Mouse (Mus musculus) neural tube, embryonic 12.5 days (tissue): ENCODE measurements at regions not wholly inside any gene's neighbourhood (a gene's known extent, or its start where the extent isn't known, plus 50 kb on each side); places are given as distances from the start of the nearest gene placed in this dataset.

Source experiments
- ATAC-seq: fragments of 200-750 bp; cut with Nextera tagmentation; 2 replicates; pipeline ENCODE4 v1.8.0; 2017; ENCODE audit warnings: low read depth, mild to moderate bottlenecking, moderate TSS enrichment, moderate library complexity; ENCODE audit not compliant: low FRiP score
- H3K27ac ChIP-seq: fragments of 300-500 bp; sonication (generic); 2 replicates; pipeline ENCODE4 v1.5.1; 2016
- H3K27me3 ChIP-seq: fragments of 300-500 bp; sonication (generic); replicated peaks from 2 replicates; pipeline ENCODE4 v1.6.1; 2016; ENCODE audit warnings: mild to moderate bottlenecking
- H3K36me3 ChIP-seq: fragments of 300-500 bp; sonication (generic); 2 replicates; pipeline ENCODE4 v1.6.1; 2016; ENCODE audit warnings: mild to moderate bottlenecking
- H3K4me1 ChIP-seq: fragments of 300-500 bp; sonication (generic); 2 replicates; pipeline ENCODE4 v1.6.1; 2016
- H3K4me2 ChIP-seq: fragments of 300-500 bp; sonication (generic); replicated peaks from 2 replicates; pipeline ENCODE4 v1.6.1; 2016; ENCODE audit warnings: mild to moderate bottlenecking
- H3K4me3 ChIP-seq: fragments of 300-500 bp; sonication (generic); 2 replicates; pipeline ENCODE4 v1.5.1; 2016
- H3K9ac ChIP-seq: fragments of 300-500 bp; sonication (generic); 2 replicates; pipeline ENCODE4 v1.6.1; 2016; ENCODE audit warnings: mild to moderate bottlenecking
- H3K9me3 ChIP-seq: fragments of 300-500 bp; sonication (generic); 2 replicates; pipeline ENCODE4 v1.6.1; 2016; ENCODE audit warnings: mild to moderate bottlenecking
- WGBS: fragments of 180-500 bp; shearing (Covaris S2); methylation state at CpG from one replicate; pipeline ENCODE4 v1.1.7; 2016; 5-methylcytosine and 5-hydroxymethylcytosine counted together

- 48% methylated on average over 5 of the region's 5 CpGs for WGBS
Measured at GRCm38 (mm10) chr14:98829958-98830633, 164.0 kb downstream of the Rpl36a-ps1 start.

DNA sequence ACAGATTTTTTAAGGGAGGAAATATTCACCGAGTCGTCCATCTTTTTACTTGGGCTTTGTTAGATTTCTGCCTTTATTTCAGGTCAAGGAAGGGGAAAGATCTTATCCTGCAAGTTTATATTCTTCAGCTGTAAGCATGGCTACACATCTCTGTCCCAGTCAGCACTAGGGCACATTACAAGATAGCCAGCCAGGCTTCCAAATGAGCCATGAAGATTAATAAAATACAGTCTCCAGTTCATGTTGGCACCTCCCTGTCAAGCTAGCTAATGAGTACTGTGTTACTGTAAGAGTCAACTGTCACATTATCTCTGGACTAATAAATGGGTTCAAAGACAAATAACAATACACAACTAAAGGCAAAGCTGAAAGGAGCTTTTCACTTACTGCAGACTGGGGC, 166.6 kb downstream of the Rpl36a-ps1 start:
- 0 out of 2 replicates have a peak, but pooled peaks have one; percentile 9 for ATAC-seq
- Histone ChIP-seq H3K27ac (no peak overlapping the region), H3K4me3 (no peak overlapping the region), H3K27me3 (no peaks in the 10 kb centered on the region), H3K9ac (no peak overlapping the region), H3K4me1 (peaks cover 5% of the 10 kb centered on the region; the same call in 1 of the 2 replicates), H3K36me3 (no peaks in the 10 kb centered on the region), H3K4me2 (no peak overlapping the region), H3K9me3 (no peaks in the 10 kb centered on the region)
- 73% methylated on average over 2 of the region's 2 CpGs for WGBS

More at GRCm38 (mm10) chr14:98829958-98830633, 164.0 kb downstream of the Rpl36a-ps1 start:
- Histone ChIP-seq H3K4me3 (no peak overlapping the region), H3K36me3 (no peaks in the 10 kb centered on the region), H3K4me2 (no peak overlapping the region), H3K9ac (no peak overlapping the region), H3K27ac (no peak overlapping the region), H3K9me3 (no peaks in the 10 kb centered on the region), H3K4me1 (peaks cover 13% of the 10 kb centered on the region), H3K27me3 (no peaks in the 10 kb centered on the region)
- ATAC-seq = no peak

DNA sequence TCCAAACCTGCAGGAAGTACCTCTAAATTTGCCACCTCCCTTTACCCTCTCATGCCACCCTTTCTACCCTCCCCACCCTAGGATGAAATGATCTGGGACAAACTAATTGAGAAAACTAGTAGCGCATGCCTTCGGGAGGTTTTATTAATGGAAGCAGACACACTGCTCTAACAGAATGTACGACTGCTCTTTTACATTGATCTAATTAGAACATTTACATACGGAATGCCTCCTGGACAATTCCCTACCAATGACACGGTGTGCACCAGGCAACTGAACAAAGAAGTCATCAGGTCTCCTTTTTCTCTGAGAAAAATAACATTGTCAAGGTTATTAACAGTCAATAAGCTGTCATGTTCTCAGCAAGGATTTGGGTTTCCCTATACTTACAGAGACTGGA, 180.5 kb downstream of the Rpl36a-ps1 start:
- H3K27ac ChIP-seq = no peak overlapping the region
- H3K4me2 ChIP-seq = no peak overlapping the region
- H3K4me3 ChIP-seq = no peak overlapping the region
- WGBS = 46% methylated on average over 5 of the region's 5 CpGs
- H3K27me3 ChIP-seq = no peaks in the 10 kb centered on the region
- no peak overlapping the region for H3K9ac ChIP-seq
- H3K9me3 ChIP-seq = no peaks in the 10 kb centered on the region
- H3K4me1 ChIP-seq = no peaks in the 10 kb centered on the region
- ATAC-seq = no peak; the same call in 1 of the 2 replicates
- H3K36me3 ChIP-seq = no peaks in the 10 kb centered on the region

DNA sequence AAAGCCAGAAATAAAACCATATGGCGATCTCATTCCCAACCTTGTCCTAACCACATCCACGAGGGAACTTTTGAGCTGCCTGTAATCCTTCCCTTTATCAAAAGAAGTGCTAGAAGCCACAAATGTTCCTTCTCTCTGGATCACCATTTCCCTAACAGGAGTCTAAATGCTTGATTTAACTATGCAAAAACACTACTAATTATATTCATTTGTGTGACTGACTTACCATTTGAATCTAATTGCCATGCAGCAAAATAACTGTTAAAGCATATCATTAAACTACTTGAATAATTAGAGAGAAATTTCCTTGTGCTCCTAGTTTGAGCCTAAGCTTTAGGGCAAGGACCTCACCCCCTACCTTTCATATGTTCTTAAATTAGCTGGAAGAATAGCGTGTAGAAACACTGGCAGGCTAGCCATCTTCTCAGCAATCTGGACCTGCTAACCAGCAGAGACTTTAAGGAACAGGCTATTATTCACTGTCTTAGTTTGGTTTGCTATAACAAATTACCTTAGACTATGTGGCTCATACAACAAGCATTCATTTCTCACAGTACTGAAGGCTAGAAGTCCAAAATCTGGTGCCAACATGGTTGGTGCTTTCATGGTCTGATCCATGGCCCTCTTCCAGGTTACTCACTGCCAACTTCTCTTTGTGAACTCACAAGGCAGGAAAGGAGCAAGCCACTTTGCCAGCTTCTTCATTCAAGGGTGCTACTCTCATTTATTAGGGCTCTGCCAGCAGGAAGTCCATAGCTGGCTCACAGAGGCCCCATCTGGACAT, 183.7 kb downstream of the Rpl36a-ps1 start:
- Histone ChIP-seq H3K9me3 (no peaks in the 10 kb centered on the region), H3K4me2 (no peak overlapping the region), H3K27me3 (no peaks in the 10 kb centered on the region), H3K36me3 (no peaks in the 10 kb centered on the region), H3K4me3 (no peak overlapping the region), H3K27ac (no peak overlapping the region), H3K9ac (no peak overlapping the region), H3K4me1 (no peaks in the 10 kb centered on the region)
- WGBS = 88% methylated on average over 3 of the region's 3 CpGs
- no peak for ATAC-seq

DNA sequence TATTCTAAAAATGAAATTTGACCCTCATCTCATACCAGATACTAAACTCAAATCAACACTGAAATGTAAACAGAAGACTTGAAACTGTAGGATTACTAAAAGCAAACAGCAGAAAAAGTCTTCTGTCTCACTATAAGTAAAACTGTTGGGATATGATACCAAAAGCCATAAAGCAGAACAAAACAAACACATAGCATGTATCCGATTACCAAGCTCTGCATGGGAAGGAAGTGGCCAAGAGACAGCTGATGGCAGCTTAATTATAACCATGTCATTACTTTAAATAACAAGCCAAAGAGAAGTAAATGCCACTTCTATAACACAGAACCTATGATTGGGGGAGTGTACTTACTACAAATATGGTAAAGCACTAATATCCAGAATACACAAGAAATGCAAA, 186.0 kb downstream of the Rpl36a-ps1 start:
- Histone ChIP-seq H3K27ac (no peak overlapping the region), H3K27me3 (no peaks in the 10 kb centered on the region), H3K4me2 (no peak overlapping the region), H3K9ac (no peak overlapping the region), H3K4me3 (no peak overlapping the region), H3K4me1 (no peaks in the 10 kb centered on the region), H3K36me3 (no peaks in the 10 kb centered on the region), H3K9me3 (no peaks in the 10 kb centered on the region)
- 75% methylated on average over 1 of the region's 1 CpGs for WGBS
- no peak for ATAC-seq

DNA sequence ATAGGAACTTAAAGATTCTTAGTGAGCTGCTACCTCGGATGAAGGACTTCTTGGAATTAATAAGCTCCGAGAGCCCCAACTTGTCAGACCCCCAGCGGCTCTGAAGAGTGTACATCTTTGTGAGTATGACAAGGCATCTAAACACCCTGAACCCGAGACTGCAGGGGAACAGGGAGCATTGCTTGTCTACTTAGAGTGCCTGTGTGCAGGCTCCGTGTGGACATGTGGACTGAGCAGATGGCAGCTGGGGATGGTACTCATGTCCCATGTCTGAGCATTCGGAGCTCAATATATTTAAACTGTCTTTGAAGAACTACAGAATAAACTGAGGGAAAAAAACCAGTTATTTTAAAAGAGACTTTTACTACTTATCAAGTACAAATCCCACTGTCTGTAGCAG, 189.1 kb downstream of the Rpl36a-ps1 start:
- no peak overlapping the region for H3K4me2 ChIP-seq
- H3K4me3 ChIP-seq = no peak overlapping the region
- no peaks in the 10 kb centered on the region for H3K9me3 ChIP-seq
- no peak overlapping the region for H3K27ac ChIP-seq
- WGBS = 85% methylated on average over 6 of the region's 6 CpGs
- H3K9ac ChIP-seq = no peak overlapping the region
- no peaks in the 10 kb centered on the region for H3K27me3 ChIP-seq
- no peaks in the 10 kb centered on the region for H3K4me1 ChIP-seq
- no peaks in the 10 kb centered on the region for H3K36me3 ChIP-seq
- no peak for ATAC-seq

- no peak for ATAC-seq
- no peaks in the 10 kb centered on the region for H3K27me3 ChIP-seq
Measured at GRCm38 (mm10) chr14:98801293-98801692, 192.8 kb downstream of the Rpl36a-ps1 start.

GRCm38 (mm10) chr14:98791970-98792369, 202.1 kb downstream of the Rpl36a-ps1 start:
- no peaks in the 10 kb centered on the region for H3K27me3 ChIP-seq
- H3K4me1 ChIP-seq = no peaks in the 10 kb centered on the region
- WGBS = 26% methylated on average over 4 of the region's 4 CpGs
- no peak for ATAC-seq
- no peak overlapping the region for H3K27ac ChIP-seq
- H3K4me2 ChIP-seq = no peak overlapping the region
- no peak overlapping the region for H3K9ac ChIP-seq
- no peaks in the 10 kb centered on the region for H3K36me3 ChIP-seq
- no peaks in the 10 kb centered on the region for H3K9me3 ChIP-seq
- no peak overlapping the region for H3K4me3 ChIP-seq

More at GRCm38 (mm10) chr14:98801293-98801692, 192.8 kb downstream of the Rpl36a-ps1 start:
- Histone ChIP-seq H3K9ac (no peak overlapping the region), H3K4me2 (no peak overlapping the region), H3K4me1 (no peaks in the 10 kb centered on the region), H3K4me3 (no peak overlapping the region), H3K27ac (no peak overlapping the region), H3K9me3 (no peaks in the 10 kb centered on the region), H3K36me3 (no peaks in the 10 kb centered on the region)
- WGBS = 95% methylated on average over 2 of the region's 2 CpGs

GRCm38 (mm10) chr14:98791232-98791906, 202.7 kb downstream of the Rpl36a-ps1 start:
- Histone ChIP-seq H3K4me3 (no peak overlapping the region), H3K9ac (no peak overlapping the region), H3K4me2 (no peak overlapping the region), H3K27me3 (no peaks in the 10 kb centered on the region), H3K4me1 (no peaks in the 10 kb centered on the region), H3K36me3 (no peaks in the 10 kb centered on the region), H3K9me3 (no peaks in the 10 kb centered on the region), H3K27ac (no peak overlapping the region)
- no peak for ATAC-seq
- WGBS = 65% methylated on average over 6 of the region's 6 CpGs

GRCm38 (mm10) chr14:98789794-98790193, 204.3 kb downstream of the Rpl36a-ps1 start:
- no peaks in the 10 kb centered on the region for H3K27me3 ChIP-seq
- no peak for ATAC-seq
- H3K27ac ChIP-seq = no peak overlapping the region
- WGBS = 92% methylated on average over 6 of the region's 6 CpGs
- H3K9ac ChIP-seq = no peak overlapping the region
- H3K9me3 ChIP-seq = no peaks in the 10 kb centered on the region
- no peak overlapping the region for H3K4me3 ChIP-seq
- no peaks in the 10 kb centered on the region for H3K4me1 ChIP-seq
- no peak overlapping the region for H3K4me2 ChIP-seq
- no peaks in the 10 kb centered on the region for H3K36me3 ChIP-seq

DNA sequence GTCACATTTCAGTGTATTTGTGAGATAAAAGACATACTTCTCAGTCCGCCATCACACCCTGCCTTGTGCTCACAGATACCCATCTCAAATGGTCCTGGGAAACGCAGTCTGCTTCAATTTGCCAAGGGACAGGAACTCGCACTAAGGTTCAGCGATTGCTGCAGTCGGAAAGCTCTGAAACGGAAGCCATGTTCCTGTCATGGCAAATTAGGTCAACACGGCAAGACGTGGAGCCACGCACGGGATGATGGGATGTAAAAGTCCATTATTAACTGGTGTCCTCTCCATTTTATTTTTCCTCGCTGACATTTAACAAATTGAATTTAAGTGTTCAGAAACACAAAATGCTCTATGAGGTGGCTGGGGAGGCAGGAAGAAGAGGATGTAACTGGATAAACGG, 212.4 kb downstream of the Rpl36a-ps1 start:
- Histone ChIP-seq H3K9me3 (no peaks in the 10 kb centered on the region), H3K9ac (no peak overlapping the region), H3K4me3 (no peak overlapping the region), H3K36me3 (no peaks in the 10 kb centered on the region), H3K27me3 (no peaks in the 10 kb centered on the region), H3K27ac (no peak overlapping the region), H3K4me2 (no peak overlapping the region), H3K4me1 (no peaks in the 10 kb centered on the region)
- 94% methylated on average over 12 of the region's 12 CpGs for WGBS
- no peak for ATAC-seq

DNA sequence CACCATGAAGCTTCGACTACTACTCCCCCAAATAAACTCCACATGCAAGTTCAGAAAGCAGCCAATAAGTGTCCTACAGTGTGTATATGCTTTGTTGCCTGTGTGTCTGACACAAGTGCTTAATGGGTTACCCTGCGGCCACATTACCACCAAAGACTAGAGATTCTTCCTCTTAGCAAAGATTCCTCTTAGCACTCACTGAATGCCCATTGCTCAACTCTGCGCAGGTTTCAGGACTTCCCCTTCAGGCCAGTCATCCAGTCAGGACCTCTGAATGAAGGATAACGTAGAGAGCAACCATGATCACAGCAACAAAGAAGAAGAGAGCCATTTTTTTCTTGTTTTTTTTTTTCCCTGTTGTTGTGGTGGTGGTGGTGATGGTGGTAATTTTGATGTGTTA, 222.0 kb downstream of the Rpl36a-ps1 start:
- Histone ChIP-seq H3K4me3 (no peak overlapping the region), H3K27me3 (no peaks in the 10 kb centered on the region), H3K4me1 (no peaks in the 10 kb centered on the region), H3K27ac (no peak overlapping the region), H3K4me2 (no peak overlapping the region), H3K9ac (no peak overlapping the region), H3K36me3 (no peaks in the 10 kb centered on the region), H3K9me3 (no peaks in the 10 kb centered on the region)
- ATAC-seq = no peak
- WGBS = 86% methylated on average over 4 of the region's 4 CpGs
